Mouse (Mus musculus): Measurements from ENCODE around the gene Srp14.

Srp14 gene

DNA sequence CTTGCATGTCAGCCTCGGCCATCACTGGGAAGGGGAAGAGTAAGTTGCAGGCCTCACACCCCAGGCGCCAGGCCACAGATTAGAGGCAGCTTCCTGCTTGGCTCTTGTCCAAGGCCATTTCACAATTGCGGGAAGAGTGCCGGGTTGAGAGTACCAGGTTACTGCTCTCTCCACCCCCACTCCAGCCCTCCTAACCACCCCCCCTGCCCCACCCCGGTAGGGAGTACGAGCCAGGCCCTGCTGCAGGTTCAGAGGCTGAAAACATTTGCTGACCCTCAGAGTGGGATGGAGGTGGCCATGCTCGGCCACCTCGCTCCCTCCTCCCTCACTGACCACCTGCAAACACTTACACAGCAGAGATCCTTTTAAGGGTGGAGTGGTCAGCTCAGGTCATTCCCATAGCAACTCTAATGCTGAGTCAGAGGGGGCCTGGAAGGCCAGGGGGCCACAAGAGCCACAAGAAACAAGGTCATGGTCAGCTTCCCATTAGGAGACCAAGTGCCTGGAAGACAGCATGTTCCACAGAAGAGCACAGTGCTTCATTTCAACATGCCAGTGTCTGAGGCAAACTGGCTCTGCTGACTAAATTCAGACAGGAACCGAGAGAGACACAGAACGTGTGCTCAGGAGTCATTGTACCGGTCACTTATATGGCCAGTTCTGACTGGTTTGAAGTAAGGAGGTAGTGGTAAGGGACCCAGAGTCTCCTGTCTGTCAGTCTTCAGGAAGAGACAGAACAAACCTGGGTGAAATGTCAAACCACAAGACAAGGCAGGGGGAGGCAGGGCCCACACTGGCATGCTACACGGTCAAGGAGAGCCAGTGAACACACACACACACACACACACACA, 11.0 kb upstream of the Srp14 start:
- no peak for DNase-seq (ENCODE audit: extremely low read depth, low read depth, low spot score)

DNA sequence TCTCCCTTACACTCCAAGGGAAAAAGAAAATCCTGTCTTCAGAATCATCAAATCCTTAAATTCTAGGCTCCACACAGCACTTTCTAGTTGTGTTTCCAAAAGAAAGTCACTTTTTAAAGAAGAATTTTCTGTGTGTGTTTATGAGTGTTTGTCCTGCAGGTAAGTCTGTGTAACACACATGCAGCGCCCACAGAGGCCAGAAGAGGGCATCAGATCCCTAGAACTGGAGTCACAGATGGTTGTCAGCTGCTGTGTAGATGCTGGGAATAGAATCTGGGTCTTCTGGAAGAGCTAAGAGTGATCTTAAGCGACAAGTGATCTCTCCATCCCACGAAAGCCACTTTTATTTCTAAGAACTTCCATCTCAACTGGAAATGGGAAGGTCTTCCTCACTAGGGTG, 8.3 kb upstream of the Srp14 start:
- no peak for DNase-seq (ENCODE audit: extremely low read depth, low read depth, low spot score)

DNA sequence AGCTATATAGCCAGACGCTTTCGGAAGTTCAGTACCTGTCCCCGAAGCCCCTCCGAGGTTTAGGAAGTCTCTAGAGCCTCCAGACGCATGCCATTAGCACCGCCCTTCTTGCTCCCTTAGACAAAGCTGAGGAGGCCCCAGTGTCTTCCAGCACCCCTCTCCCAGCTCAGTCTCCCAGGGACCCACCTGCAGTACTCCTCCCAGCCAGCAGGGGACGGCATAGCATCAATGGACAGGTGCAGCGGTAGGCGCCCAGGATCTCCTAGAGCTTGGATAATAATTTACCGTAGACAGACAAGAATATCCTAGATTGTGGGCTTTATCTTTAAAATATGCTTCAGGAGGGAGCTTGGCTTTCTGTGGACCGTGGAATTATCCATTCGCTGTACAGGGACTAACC, 7.4 kb upstream of the Srp14 start:
- DNase-seq (ENCODE audit: extremely low read depth, low read depth, low spot score), result no peak

DNA sequence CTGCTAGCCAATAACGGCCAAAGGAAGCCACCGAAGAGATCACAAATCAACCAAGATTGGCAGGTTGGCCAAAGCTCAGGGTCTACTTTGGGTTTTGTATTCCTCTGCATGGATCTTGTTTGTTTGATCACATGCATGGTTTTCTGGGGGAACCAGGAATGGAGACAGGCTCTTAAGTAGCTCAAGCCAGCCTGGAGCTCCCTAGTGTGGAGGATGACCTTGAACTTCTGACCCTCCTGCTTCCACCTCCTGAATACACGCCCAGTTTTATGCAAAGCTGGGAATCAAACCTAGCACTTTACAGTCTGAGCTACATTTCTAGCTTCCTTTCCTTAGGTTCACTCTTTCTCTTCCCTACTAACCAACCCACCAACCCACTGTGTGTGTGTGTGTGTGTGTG, 5.9 kb upstream of the Srp14 start:
- no peak for DNase-seq (ENCODE audit: extremely low read depth, low read depth, low spot score)

DNA sequence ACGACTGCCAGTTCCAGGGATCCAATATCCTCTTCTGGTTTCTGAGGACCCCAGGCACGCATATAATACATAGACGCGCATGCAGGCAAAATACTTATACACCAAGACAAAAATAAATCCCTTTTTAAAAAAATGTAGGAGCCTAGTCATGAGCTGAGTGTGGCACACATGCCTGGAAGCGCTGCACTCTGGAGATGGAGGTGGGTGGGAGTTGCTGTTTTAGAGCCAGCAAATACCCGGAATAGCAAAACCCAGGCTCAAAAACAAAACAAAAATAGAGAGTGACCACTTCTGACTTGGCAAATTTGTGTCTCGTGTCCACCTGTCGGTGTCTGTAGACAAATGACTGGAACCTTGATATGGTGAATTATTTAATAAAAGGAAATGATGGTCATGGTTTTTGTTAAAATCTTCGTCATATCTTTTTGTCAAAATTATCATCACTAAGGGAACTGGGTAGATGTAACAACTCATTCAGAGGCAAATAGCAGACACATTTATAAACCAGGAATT, 4.9 kb upstream of the Srp14 start:
- no peak for DNase-seq (ENCODE audit: extremely low read depth, low read depth, low spot score)

DNA sequence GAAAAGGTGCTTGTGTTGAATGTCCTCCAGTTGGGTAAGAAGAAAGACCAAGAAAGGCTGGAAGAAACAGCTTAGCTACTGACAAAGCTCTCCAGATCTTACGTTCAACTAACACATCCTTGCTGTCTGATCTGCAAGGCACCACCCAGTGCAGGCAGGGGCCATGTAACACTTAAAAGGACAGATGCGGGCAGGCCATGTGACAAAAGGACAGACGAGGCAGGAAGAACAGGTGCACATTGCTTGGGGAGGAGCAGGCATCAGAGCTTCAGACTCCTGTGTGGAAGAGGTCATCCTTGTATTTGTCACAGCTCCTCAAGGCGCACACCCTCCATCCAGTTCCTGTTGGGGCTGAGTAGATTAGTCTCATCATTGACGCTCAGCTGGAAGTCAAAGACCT, 3.5 kb upstream of the Srp14 start:
- DNase-seq (ENCODE audit: extremely low read depth, low read depth, low spot score), result no peak

DNA sequence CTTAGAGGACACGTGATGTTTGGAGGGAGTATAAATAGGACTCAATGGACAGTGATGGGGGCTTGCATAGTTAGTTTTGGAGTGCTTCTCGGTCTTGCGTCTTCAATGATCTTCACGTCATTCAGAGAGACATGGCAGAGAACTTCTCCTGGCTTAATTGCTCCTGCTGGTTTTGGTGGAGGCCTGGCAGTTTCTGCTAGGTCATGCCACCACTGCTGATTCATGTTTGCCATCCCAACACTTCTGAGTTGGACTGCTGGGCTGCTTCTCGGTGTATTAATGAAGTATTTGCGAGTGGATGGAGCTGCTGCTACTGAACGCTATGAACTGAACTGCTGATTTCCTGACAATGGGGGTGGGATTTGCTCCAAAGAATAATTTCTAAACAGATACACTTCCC, 1.4 kb upstream of the Srp14 start:
- DNase-seq (ENCODE audit: extremely low read depth, low read depth, low spot score), result no peak

DNA sequence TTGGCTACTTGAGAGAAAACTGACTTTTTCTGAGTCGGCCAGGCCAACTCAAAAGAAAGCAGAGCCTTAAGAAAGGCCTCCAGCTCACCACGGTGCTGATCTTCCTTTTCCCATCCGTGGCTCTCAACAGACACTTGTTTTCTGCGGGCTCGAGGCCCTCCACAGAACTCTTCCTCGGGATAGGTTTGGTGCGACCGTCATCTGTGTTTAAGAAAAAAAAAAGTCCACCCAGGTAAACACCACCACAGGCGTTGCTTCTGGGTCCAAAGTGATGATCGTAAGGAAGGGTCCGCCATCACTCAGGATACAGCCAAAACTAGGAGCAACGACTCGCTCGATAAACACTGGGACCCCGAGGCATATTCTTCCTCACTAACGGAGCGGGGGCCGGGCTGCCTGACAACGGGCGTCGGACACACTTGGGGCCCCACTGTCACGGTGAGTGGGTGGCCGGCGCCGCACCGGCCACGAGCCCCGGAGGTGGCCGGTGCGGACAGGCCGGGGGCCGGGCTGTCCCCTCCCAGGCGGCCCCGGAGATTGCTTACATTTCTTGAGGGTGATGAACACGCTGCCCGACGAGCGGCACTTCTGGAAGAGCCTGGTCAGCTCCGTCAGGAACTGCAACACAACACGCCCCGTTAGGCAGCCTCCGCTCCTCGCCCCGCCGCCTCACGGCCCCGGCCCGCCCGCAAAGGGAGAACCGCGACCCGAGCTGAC, 520 bp downstream of the Srp14 start:
- DNase-seq (ENCODE audit: extremely low read depth, low read depth, low spot score), result no peak

DNA sequence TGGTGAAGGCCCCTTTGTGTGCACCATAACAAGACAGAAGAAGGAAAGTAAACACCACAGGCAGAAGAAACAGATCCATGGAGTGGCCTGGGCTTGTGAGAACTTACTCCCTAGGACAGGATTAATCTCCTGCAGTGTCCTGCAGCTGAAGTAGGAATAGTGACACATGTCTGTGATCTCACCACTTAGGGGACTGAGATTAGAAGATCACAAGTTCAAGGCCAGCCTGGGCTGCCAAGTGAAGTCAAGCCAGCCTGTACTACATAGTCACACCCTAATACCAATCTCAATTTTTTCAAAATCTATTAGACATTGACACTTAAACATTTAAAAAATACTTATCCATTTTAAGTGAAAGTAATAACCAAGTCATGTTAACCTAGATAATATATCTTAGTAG, 11.2 kb downstream of the Srp14 start:
- no peak for DNase-seq (ENCODE audit: extremely low read depth, low read depth, low spot score)

DNA sequence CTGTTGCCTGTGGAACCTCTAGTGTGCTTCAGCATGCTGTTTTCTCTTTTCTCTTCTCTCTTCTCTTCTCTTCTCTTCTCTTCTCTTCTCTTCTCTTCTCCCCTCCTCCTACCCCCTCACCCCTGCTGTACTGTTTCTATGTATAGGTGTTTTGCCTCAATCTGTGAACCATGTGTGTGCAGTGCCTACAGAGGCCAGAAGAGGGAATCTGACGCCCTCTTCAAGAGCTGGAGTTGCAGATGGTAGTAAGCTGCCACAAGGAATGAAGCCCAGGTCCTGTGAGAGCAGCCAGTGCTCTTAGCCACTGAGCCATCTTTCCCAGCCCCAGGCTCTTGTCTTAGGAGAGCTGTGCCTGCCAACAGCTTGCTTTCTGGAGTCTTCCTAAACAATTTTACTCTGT, 12.9 kb downstream of the Srp14 start:
- DNase-seq (ENCODE audit: extremely low read depth, low read depth, low spot score), result no peak

DNA sequence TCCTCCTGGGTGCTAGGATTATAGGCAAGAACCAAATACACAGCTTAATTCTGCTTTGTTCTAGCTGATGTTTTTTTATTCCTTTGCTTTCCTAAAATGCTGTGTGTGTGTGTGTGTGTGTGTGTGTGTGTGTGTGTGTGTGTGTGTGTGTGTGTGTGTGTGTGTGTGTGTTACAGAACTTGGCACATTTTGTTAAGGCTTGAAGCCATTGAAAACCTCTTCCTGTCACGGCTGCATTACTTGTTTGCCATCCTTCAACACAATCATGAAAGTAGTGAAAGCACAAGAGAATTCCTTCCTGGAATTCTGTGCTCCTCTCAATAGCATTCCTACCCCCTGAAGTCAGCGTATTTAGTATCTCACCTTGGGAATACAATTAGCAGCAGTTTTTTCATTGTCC, 13.6 kb downstream of the Srp14 start:
- DNase-seq (ENCODE audit: extremely low read depth, low read depth, low spot score), result no peak

DNA sequence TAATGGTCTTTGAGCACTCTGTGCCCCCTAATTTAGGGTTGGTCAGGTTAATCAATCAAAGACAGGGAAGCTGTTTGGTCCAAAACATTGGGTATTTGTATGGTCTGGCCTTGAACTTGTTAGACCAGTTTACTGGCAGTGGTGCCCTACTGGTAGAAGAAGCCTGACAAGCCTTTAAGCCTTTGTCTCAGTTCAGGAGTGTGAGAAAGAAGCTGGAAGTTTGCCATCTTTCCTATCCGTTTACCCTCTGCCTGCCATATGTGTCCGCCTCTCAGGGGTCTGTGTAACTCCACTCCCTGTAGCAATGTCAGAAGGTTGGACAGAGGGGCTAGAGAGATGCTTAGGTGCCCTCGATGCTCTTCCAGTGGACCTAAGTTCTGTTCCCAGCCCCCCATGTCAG, 15.1 kb downstream of the Srp14 start:
- DNase-seq (ENCODE audit: extremely low read depth, low read depth, low spot score), result no peak

DNA sequence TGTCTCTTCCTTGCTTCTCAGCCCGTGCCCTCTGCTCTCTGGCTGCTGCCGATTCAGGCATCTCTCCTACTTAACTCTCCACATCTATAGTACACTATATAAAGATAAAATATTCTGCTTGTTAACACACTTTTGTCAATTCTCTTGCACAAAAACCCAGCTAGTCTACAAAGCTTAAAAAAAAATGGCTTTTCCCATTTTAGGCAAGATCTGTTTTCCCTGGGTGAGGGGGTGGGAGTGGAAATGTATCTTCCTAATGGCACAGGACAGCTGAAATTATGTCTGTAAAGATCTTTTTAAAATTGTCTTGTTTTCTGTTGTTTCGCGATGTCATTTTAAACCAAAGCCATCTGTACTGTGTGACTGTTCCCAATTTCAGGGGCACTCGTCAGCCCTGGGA, 16.0 kb downstream of the Srp14 start:
- DNase-seq (ENCODE audit: extremely low read depth, low read depth, low spot score), result no peak

DNA sequence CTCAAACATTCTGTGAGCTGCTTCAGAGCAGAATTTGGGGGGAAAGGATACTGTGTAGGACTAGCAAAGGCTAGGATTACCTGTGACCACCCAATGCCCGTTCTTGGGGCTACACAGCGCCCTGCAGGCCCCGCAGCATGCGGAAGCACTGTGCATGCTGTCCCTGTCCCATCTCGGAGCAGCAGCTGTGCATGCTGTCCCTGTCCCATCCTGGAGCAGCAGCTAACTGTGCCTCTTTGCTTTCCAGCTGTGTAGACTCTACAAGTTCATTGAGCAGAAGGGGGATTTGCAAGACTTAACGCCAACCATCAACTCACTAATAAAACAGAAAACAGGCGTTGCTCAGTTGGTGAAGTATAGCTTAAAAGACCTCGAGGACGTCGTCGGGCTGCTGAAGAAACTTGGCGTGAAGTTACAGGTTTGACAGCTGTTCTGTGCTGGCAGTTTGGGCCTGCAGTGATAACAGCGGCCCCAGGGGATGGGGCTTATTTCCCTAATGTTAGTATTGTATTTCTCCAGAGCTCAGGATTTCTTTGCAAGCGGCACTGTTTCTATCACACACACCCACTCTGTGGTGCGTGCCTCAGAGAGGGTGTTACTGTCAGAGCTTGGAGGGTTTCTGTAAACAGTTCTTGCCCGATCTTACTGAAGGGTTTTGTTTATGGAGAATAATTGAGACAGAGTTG, 17.9 kb downstream of the Srp14 start:
- DNase-seq (ENCODE audit: extremely low read depth, low read depth, low spot score), result no peak

DNA sequence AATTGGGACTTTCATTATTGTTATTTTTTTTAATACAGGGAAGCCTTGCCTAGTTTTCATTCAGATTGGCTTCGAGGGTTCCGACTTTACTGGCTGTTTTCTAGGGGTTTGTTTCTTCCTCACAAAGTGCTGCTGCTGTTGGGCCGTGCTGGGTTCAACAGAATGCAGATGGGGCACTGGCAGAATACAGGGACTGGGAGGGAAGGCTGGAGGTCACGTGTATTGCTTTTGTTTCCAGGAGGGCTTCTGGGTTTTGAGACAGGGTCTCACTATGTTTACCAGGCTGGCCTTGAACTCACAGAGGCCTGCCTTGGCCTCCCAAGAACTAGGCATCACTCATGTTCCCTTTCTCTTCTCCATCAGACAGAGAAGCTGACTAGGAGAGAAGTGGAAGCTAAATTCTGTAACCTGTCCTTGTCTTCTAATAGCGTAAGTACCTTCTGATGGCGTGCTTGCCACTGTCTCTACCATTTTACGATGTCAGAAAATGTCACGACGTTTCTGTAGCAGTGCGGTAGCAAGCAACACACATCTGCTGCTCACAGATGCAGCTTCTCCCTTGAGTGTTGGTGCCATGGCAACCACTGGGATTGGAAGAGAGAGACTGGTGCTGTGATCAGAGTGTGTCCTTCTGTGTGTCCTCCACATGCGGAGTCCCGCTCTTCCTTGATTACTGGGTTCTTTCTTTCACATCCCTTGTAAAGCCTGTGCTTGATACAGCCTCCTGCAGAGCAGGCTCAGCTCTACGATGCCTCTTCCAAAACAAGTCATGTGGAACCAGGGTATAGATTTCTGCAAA, 21.8 kb downstream of the Srp14 start:
- DNase-seq (ENCODE audit: extremely low read depth, low read depth, low spot score), result no peak

DNA sequence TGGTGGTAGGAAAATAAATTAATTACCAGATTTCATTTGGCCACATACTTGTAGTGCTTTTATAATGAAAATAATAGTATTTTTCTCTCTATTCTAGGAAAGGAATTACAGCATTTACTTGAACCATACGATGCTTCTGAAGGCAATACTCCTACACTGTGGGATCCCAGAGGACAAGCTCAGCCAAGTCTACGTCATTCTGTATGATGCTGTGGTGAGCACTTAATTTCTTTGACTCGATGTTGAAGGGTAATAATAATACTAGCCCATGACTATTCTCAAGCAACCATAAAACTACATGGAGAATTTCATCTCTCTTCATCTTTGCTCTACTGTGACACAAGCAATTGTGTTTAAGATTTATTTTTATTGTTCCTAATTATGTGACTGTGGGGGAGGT, 22.5 kb downstream of the Srp14 start:
- no peak for DNase-seq (ENCODE audit: extremely low read depth, low read depth, low spot score)

DNA sequence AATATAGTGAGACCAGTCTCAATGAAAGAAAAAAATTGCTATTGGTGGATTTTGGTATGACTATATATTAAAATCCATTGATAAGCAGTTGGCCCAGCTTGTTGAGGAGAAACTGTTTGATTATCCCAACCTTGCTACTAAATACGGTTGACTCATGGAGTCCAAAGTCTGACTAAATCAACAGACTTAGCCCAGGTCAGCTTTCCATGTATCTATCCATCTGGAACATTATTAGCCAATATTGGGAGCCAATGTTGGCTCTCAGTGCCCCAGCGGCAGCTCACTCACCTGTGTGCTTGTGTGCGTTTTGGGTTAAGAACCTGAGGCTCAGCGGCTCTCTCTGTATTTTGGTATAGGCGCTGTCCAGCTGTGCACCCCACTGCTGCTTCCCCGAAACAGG, 28.5 kb downstream of the Srp14 start:
- no peak for DNase-seq (ENCODE audit: extremely low read depth, low read depth, low spot score)

DNA sequence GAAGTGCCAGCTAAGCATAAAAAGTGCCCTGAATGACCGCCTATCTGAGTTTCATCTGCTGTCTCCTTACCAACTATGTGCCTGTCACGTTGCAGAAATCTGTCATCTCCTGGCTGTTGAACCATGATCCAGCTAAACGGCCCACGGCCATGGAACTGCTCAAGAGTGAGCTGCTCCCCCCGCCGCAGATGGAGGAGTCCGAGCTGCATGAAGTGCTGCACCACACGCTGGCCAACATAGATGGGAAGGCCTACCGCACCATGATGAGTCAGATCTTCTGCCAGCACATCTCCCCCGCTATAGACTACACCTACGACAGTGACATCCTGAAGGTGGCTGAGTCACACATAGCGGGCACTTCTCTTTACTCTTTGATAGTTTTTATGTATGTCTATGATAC, 31.3 kb downstream of the Srp14 start:
- DNase-seq (ENCODE audit: extremely low read depth, low read depth, low spot score), result no peak

DNA sequence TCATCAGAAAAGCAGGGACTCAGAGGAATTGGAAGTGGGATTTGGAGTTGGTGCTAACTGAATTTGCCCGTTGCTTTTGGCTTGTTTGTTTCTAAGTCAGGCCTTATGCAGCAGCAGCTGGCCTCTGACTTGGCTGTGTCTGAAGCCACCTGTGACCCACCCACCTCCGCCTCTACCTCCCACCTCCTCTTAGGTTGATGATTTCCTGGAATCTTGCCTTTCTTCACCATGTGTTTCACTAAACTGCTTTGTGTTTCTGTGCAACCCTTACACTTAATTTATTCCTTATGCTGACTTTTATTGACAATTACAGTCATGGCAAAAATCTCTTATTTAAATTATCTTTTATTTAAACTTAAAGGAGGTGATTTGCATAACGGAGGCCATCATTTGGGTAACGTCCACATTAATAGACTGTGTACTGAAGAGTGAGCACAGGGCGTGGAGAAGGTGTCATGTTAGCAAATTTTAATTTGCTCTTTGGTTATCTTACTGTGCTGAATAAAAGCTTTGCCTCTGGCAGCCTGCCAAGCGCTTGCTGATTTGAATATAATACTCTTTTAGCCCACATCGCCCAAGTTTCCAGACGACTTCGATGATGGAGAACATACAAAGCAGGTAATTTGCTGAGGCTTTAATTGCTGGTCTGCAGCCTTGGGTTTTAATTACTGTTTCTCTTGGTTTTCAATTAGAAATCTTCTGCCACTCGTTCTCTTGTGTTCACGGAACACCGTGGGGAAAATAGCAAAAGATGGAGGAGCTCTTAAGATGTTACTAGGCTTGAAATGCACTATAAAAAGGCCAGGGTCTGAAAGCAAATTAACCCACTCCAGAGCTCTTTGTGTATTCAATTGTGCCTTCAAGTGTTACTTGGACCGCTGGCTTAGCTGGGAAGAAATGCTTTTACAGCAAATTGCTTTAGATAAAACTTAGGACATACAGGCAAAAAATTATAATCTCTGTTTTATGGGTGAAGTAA, 33.5 kb downstream of the Srp14 start:
- no peak for DNase-seq (ENCODE audit: extremely low read depth, low read depth, low spot score)

DNA sequence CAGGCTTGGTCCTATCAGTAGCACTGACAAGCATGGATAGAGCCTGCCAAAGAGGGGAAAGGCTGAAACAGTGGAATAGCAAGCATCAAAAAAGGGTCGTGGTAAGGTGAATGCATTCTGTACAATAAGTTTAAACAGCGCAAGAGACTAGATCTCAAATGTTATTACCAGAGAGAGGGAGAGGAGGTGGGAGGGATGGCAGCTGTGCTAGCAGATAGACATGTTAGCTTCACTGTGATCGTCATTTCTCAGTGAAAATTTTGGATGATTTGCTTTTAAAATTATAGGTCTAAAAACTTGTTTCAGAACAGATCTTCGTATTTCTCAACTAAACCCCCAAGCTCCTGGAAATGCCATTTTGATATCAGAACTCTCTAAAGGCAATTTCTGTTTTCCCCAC, 36.8 kb downstream of the Srp14 start:
- DNase-seq (ENCODE audit: extremely low read depth, low read depth, low spot score), result no peak

All from fat pad, adult 2 months (tissue).